Mouse (Mus musculus) embryonic facial prominence, embryonic 12.5 days (tissue): ENCODE measurements around the gene B230217C12Rik. TPM values are rescaled to one million over a fixed set of nuclear protein-coding genes. Genes with fewer than 3 reads are reported as not detected.
A peak's percentile ranks its signal among the peaks of the same experiment; 100 is the strongest.

Source experiments
- ATAC-seq: fragments of 200-750 bp; cut with Nextera tagmentation; 2 replicates; pipeline ENCODE4 v1.8.0; 2017; ENCODE audit not compliant: insufficient number of reproducible peaks, insufficient read depth, low FRiP score, low TSS enrichment
- H3K27ac ChIP-seq: fragments of 300-500 bp; sonication (generic); 2 replicates; pipeline ENCODE4 v1.5.1; 2016; ENCODE audit warnings: mild to moderate bottlenecking
- H3K27me3 ChIP-seq: fragments of 300-500 bp; sonication (generic); 2 replicates; pipeline ENCODE4 v1.6.1; 2016; ENCODE audit warnings: mild to moderate bottlenecking, moderate library complexity
- H3K36me3 ChIP-seq: fragments of 300-500 bp; sonication (generic); 2 replicates; pipeline ENCODE4 v1.6.1; 2016; ENCODE audit warnings: mild to moderate bottlenecking
- H3K4me1 ChIP-seq: fragments of 300-500 bp; sonication (generic); 2 replicates; pipeline ENCODE4 v1.6.1; 2016
- H3K4me2 ChIP-seq: fragments of 300-500 bp; sonication (generic); replicated peaks from 2 replicates; pipeline ENCODE4 v1.6.1; 2016; ENCODE audit warnings: mild to moderate bottlenecking, moderate library complexity
- H3K4me3 ChIP-seq: fragments of 300-500 bp; sonication (generic); 2 replicates; pipeline ENCODE4 v1.5.1; 2016; ENCODE audit warnings: mild to moderate bottlenecking
- H3K9ac ChIP-seq: fragments of 300-500 bp; sonication (generic); 2 replicates; pipeline ENCODE4 v1.6.1; 2016; ENCODE audit warnings: mild to moderate bottlenecking, moderate library complexity
- H3K9me3 ChIP-seq: fragments of 300-500 bp; sonication (generic); 2 replicates; pipeline ENCODE4 v1.6.1; 2016; ENCODE audit warnings: mild to moderate bottlenecking, moderate library complexity
- WGBS: fragments of 180-500 bp; shearing (Covaris S2); methylation state at CpG from one replicate; pipeline ENCODE4 v1.1.7; 2016; 5-methylcytosine and 5-hydroxymethylcytosine counted together
- polyA plus RNA-seq: library from polyadenylated mRNA; unstranded; fragments of >200 nt; fragmentation: Nextera tagmentation; extraction: Ambion mirVana; gene quantifications from 2 replicates; pipeline ENCODE4 v1.2.1, GENCODE M21; 2016

The B230217C12Rik gene
- polyA plus RNA-seq, 1 experiment from 2014 or later, result 11.3 TPM

DNA sequence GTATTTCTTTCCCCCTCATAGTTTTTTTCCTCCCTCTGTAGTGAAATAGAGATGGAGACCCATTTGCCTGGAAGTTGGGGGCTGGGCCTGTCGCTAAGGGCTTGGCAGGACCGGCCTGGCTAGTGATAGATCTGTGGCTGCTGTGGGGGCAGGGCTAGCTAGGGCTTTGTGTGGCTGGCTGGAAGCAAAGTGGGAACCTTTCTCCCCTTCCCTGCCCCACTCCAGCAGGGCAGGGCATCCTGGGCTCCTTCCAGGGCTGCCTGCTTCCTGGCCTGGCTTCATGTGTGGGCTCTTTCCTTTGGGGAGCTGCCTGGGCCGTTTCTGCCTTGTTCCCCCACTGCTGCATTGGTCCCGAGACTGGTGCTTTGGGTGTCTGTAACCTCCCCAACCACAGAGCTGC lies 22.0 kb upstream of the B230217C12Rik start:
- Histone ChIP-seq H3K9me3 (no peaks in the 10 kb centered on the region), H3K27ac (peak overlapping the region; percentile 74), H3K27me3 (no peaks in the 10 kb centered on the region), H3K4me3 (no peak overlapping the region), H3K4me1 (peaks cover 53% of the 10 kb centered on the region), H3K9ac (0 out of 2 replicates have a peak overlapping the region, but pooled peaks have one; percentile 11), H3K4me2 (no peak overlapping the region), H3K36me3 (peaks cover 66% of the 10 kb centered on the region)
- 6% methylated on average over 4 of the region's 4 CpGs for WGBS
- no peak for ATAC-seq

- no peak overlapping the region for H3K9ac ChIP-seq
- no peaks in the 10 kb centered on the region for H3K9me3 ChIP-seq
- H3K27ac ChIP-seq, result peak overlapping the region; percentile 74
- no peaks in the 10 kb centered on the region for H3K27me3 ChIP-seq
- no peak for ATAC-seq
- no peak overlapping the region for H3K4me2 ChIP-seq
- H3K36me3 ChIP-seq, result peaks cover 63% of the 10 kb centered on the region
- no peak overlapping the region for H3K4me3 ChIP-seq
- WGBS, result 58% methylated on average over 4 of the region's 4 CpGs
- peaks cover 48% of the 10 kb centered on the region for H3K4me1 ChIP-seq
Measured at GRCm38 (mm10) chr11:97819102-97819501, 21.5 kb upstream of the B230217C12Rik start.

GRCm38 (mm10) chr11:97819923-97820322 lies 20.7 kb upstream of the B230217C12Rik start:
- WGBS, result 65% methylated on average over 5 of the region's 5 CpGs
- ATAC-seq, result no peak
- no peak overlapping the region for H3K9ac ChIP-seq
- no peaks in the 10 kb centered on the region for H3K9me3 ChIP-seq
- peaks cover 43% of the 10 kb centered on the region for H3K4me1 ChIP-seq
- no peak overlapping the region; the same call in 1 of the 2 replicates for H3K27ac ChIP-seq
- peaks cover 63% of the 10 kb centered on the region for H3K36me3 ChIP-seq
- H3K4me2 ChIP-seq, result no peak overlapping the region
- H3K27me3 ChIP-seq, result no peaks in the 10 kb centered on the region
- H3K4me3 ChIP-seq, result no peak overlapping the region

GRCm38 (mm10) chr11:97820840-97821239 lies 19.7 kb upstream of the B230217C12Rik start:
- no peak overlapping the region for H3K9ac ChIP-seq
- peaks cover 34% of the 10 kb centered on the region for H3K4me1 ChIP-seq
- no peak overlapping the region for H3K27ac ChIP-seq
- no peak for ATAC-seq
- H3K27me3 ChIP-seq, result no peaks in the 10 kb centered on the region
- no peaks in the 10 kb centered on the region for H3K9me3 ChIP-seq
- no peak overlapping the region for H3K4me2 ChIP-seq
- no peak overlapping the region for H3K4me3 ChIP-seq
- peaks cover 63% of the 10 kb centered on the region for H3K36me3 ChIP-seq
- 77% methylated on average over 4 of the region's 4 CpGs for WGBS

DNA sequence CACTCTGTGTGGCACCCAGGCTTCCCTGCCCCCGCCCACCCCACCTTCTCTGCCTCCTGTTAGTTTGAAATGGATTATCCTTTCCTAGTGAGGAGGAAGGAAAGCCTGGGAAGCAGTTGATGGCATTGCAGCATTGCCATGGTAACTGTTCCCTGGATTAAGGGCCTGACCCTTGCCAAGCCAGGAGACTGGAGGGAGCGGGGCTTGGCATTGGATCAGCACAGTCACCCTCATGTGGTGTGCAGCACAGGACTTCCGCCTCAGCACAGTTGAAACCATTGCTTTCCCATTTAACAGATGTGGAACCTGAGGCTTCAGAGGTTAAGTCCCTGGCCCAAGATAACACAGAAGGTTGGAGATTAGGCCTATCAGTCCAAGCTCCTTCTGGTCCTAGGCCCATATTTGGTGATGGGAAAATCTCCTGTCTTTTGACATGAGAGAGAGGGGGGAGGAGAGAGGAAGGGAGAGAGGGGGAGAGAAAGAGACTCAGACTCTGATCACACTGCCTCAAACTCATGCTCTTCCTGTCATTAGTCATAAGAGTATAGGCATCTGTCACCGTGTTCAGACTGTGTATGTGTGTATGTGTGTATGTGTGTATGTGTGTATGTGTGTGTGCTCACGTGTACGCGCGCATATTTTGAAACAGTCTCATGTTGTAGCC lies 19.0 kb upstream of the B230217C12Rik start:
- H3K27ac ChIP-seq, result no peak overlapping the region

DNA sequence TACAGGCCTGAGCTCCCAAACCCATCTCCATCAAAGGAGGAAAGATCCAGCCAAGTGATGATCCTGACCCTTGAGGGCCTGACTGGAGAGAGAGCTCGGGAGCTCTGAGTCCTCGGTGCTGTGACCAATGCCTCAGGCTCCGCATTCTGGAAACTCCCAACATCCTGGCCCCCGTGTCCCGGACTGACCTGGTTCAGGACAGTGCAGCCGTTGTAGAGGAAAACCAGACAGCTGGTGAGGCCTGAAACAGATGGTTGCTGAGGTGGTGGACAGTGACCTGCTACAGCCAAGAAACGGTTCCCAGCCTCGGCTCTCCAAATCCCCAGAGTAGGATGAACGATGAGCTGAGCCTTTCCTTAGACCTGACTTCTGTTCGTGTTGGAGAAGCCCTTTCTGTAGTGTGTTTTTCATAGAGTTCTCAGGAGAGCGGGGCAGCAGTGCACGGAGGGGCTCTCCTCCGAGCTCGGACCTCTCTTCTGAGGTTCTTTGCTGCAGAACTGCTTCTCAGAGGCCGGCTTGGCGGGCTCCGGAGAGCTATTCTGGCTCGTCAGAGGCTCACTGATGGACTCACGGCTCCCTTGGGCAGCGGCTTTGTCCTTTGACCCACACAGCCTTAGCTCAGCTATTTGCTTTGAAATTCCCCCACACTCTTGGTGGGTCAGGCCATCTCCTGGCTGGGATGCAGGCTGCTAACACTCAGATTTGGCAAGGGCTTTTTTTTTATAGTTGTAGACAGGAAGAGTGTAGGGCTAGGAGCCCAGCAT lies 17.6 kb upstream of the B230217C12Rik start:
- Histone ChIP-seq H3K4me3 (no peak overlapping the region), H3K27me3 (no peaks in the 10 kb centered on the region), H3K9ac (no peak overlapping the region), H3K36me3 (peaks cover 74% of the 10 kb centered on the region), H3K9me3 (no peaks in the 10 kb centered on the region), H3K4me1 (peaks cover 13% of the 10 kb centered on the region), H3K4me2 (no peak overlapping the region), H3K27ac (0 out of 2 replicates have a peak overlapping the region, but pooled peaks have one; percentile 30)
- WGBS, result 54% methylated on average over 20 of the region's 20 CpGs
- ATAC-seq, result no peak

More for the DNA sequence above, 19.0 kb upstream of the B230217C12Rik start:
- Histone ChIP-seq H3K9ac (no peak overlapping the region), H3K9me3 (no peaks in the 10 kb centered on the region), H3K4me1 (peaks cover 27% of the 10 kb centered on the region), H3K4me3 (no peak overlapping the region), H3K36me3 (peaks cover 63% of the 10 kb centered on the region), H3K4me2 (no peak overlapping the region), H3K27me3 (no peaks in the 10 kb centered on the region)
- WGBS, result 96% methylated on average over 8 of the region's 8 CpGs
- no peak for ATAC-seq

- ATAC-seq, result no peak
- Histone ChIP-seq H3K27ac (no peak overlapping the region), H3K4me1 (peaks cover 2% of the 10 kb centered on the region; the same call in 1 of the 2 replicates), H3K27me3 (no peaks in the 10 kb centered on the region), H3K4me3 (no peak overlapping the region), H3K36me3 (peaks cover 81% of the 10 kb centered on the region), H3K9ac (no peak overlapping the region), H3K4me2 (no peak overlapping the region), H3K9me3 (no peaks in the 10 kb centered on the region)
- WGBS, result 95% methylated on average over 11 of the region's 11 CpGs
Measured at GRCm38 (mm10) chr11:97824168-97824567, 16.4 kb upstream of the B230217C12Rik start.

- no peak overlapping the region for H3K9ac ChIP-seq
- H3K4me1 ChIP-seq, result no peaks in the 10 kb centered on the region
- ATAC-seq, result no peak
- H3K27ac ChIP-seq, result no peak overlapping the region
- 76% methylated on average over 6 of the region's 6 CpGs for WGBS
- no peak overlapping the region for H3K4me2 ChIP-seq
- no peak overlapping the region for H3K4me3 ChIP-seq
- H3K27me3 ChIP-seq, result no peaks in the 10 kb centered on the region
- H3K9me3 ChIP-seq, result no peaks in the 10 kb centered on the region
- H3K36me3 ChIP-seq, result peaks cover 82% of the 10 kb centered on the region
Measured at GRCm38 (mm10) chr11:97824895-97825294, 15.7 kb upstream of the B230217C12Rik start.

GRCm38 (mm10) chr11:97825295-97825694 lies 15.3 kb upstream of the B230217C12Rik start:
- Histone ChIP-seq H3K36me3 (peaks cover 82% of the 10 kb centered on the region), H3K4me1 (no peaks in the 10 kb centered on the region), H3K27me3 (no peaks in the 10 kb centered on the region), H3K4me2 (no peak overlapping the region), H3K9ac (no peak overlapping the region), H3K9me3 (no peaks in the 10 kb centered on the region), H3K27ac (no peak overlapping the region), H3K4me3 (no peak overlapping the region)
- no peak for ATAC-seq
- WGBS, result 90% methylated on average over 10 of the region's 10 CpGs

DNA sequence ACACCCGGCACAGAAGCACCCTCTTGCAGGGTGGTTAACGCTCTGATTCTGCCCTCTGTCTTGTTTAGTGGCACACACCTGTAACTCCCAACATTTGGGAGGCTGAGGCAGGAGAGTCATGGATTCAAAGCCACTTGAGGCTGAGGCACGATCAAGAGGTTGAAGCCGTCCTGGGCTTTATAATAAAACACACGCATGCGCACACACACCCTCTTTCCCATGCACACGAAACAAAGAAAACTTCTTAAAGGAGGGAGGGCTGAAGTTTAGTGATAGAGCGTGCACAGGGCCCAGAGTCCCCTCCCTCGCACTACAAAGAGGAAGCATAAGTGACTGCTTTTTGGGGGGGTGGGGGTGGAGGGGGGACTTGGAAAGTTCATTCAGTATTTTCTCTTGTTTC lies 14.6 kb upstream of the B230217C12Rik start:
- no peaks in the 10 kb centered on the region for H3K27me3 ChIP-seq
- H3K4me1 ChIP-seq, result no peaks in the 10 kb centered on the region
- no peak overlapping the region for H3K27ac ChIP-seq
- H3K36me3 ChIP-seq, result peaks cover 82% of the 10 kb centered on the region
- WGBS, result 90% methylated on average over 9 of the region's 9 CpGs
- no peak overlapping the region for H3K9ac ChIP-seq
- H3K9me3 ChIP-seq, result no peaks in the 10 kb centered on the region
- H3K4me2 ChIP-seq, result no peak overlapping the region
- H3K4me3 ChIP-seq, result no peak overlapping the region
- no peak for ATAC-seq

DNA sequence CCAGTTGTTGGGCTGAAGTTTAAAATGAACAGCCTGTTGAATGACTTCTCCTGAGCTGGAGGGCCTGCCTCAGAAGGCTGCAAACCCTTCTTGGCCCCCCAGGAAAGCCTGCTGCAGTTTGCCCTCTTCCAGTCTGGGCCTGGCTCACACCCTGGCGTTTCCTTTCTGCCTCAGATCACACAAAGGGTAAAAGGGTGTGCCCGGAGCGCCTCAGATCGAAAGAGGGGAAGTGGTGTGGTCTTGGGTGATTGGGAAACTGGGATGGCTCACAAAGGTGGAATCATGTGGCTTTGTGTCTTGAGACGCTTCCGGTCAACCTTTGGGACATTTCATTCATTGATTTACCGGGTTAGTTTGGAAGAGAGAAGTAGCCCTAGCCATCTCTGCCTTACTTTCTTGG lies 14.2 kb upstream of the B230217C12Rik start:
- Histone ChIP-seq H3K9ac (no peak overlapping the region), H3K36me3 (peaks cover 79% of the 10 kb centered on the region), H3K9me3 (no peaks in the 10 kb centered on the region), H3K27ac (no peak overlapping the region), H3K27me3 (no peaks in the 10 kb centered on the region), H3K4me3 (no peak overlapping the region), H3K4me1 (no peaks in the 10 kb centered on the region), H3K4me2 (no peak overlapping the region)
- ATAC-seq, result no peak
- WGBS, result 83% methylated on average over 7 of the region's 7 CpGs

GRCm38 (mm10) chr11:97827654-97828053 lies 12.9 kb upstream of the B230217C12Rik start:
- no peak for ATAC-seq
- no peak overlapping the region for H3K27ac ChIP-seq
- WGBS, result 87% methylated on average over 6 of the region's 6 CpGs

More at GRCm38 (mm10) chr11:97827654-97828053, 12.9 kb upstream of the B230217C12Rik start:
- Histone ChIP-seq H3K36me3 (peaks cover 87% of the 10 kb centered on the region), H3K9ac (no peak overlapping the region; the same call in 1 of the 2 replicates), H3K27me3 (no peaks in the 10 kb centered on the region), H3K4me3 (no peak overlapping the region), H3K4me1 (no peaks in the 10 kb centered on the region), H3K4me2 (no peak overlapping the region), H3K9me3 (no peaks in the 10 kb centered on the region)
